Mouse (Mus musculus) heart, embryonic 14.5 days (tissue): ENCODE results near the gene Spz1. TPM values are rescaled to one million over a fixed set of nuclear protein-coding genes. Genes with fewer than 3 reads are reported as not detected.

ENCODE experiments used
- ATAC-seq: fragments of 200-750 bp; cut with Nextera tagmentation; 2 replicates; pipeline ENCODE4 v1.8.0; 2017; ENCODE audit warnings: low read depth, moderate TSS enrichment; ENCODE audit not compliant: insufficient number of reproducible peaks, insufficient read depth, low FRiP score
- H3K27ac ChIP-seq, 2 experiments: fragments of 200-500 bp in 1 of 2; fragments of 300-500 bp in 1 of 2; sonication (generic) in 1 of 2; replicated peaks in 1 of 2; 2 replicates each; pipeline ENCODE4 v1.5.1; 2012 to 2014; ENCODE audit warnings: low read depth in 2 of 2, low read length in 2 of 2, control low read depth in 1 of 2, mild to moderate bottlenecking in 1 of 2, mixed read lengths in 1 of 2; ENCODE audit not compliant: control insufficient read depth in 1 of 2, insufficient read depth in 1 of 2
- H3K27me3 ChIP-seq: fragments of 300-500 bp; sonication (generic); 2 replicates; pipeline ENCODE4 v1.6.1; 2014; ENCODE audit warnings: mild to moderate bottlenecking, low read length, control low read depth; ENCODE audit not compliant: control insufficient read depth, insufficient read depth
- H3K36me3 ChIP-seq: fragments of 300-500 bp; sonication (generic); 2 replicates; pipeline ENCODE4 v1.6.1; 2014; ENCODE audit warnings: mild to moderate bottlenecking, control low read depth, low read length, mixed read lengths; ENCODE audit not compliant: control insufficient read depth, insufficient read depth
- H3K4me1 ChIP-seq, 2 experiments: fragments of 200-500 bp in 1 of 2; fragments of 300-500 bp in 1 of 2; sonication (generic) in 1 of 2; 2 replicates each; pipeline ENCODE4 v1.6.1; 2012 to 2014; ENCODE audit warnings: low read length in 2 of 2, control low read depth in 1 of 2, mixed read lengths in 1 of 2; ENCODE audit not compliant: control insufficient read depth in 2 of 2, insufficient read depth in 2 of 2
- H3K4me2 ChIP-seq: fragments of 300-500 bp; sonication (generic); 2 replicates; pipeline ENCODE4 v1.6.1; 2014; ENCODE audit warnings: mild to moderate bottlenecking, low read length
- H3K4me3 ChIP-seq, 2 experiments: fragments of 200-500 bp in 1 of 2; fragments of 300-500 bp in 1 of 2; sonication (generic) in 1 of 2; 2 replicates each; pipeline ENCODE4 v1.5.1; 2012 to 2014; ENCODE audit warnings: low read length in 2 of 2, mild to moderate bottlenecking in 2 of 2, control low read depth in 1 of 2, low read depth in 1 of 2, moderate library complexity in 1 of 2; ENCODE audit not compliant: control insufficient read depth in 1 of 2, insufficient read depth in 1 of 2
- H3K9ac ChIP-seq: fragments of 300-500 bp; sonication (generic); 2 replicates; pipeline ENCODE4 v1.6.1; 2014; ENCODE audit warnings: mild to moderate bottlenecking, low read length
- H3K9me3 ChIP-seq: fragments of 300-500 bp; sonication (generic); 2 replicates; pipeline ENCODE4 v1.6.1; 2016; ENCODE audit warnings: low read length, control low read depth; ENCODE audit not compliant: control insufficient read depth
- WGBS: fragments of 180-500 bp; shearing (Covaris S2); extraction: QIAGEN DNeasy Blood & Tissue Kit; methylation state at CpG from one replicate; pipeline ENCODE4 v1.1.7; 2014; 5-methylcytosine and 5-hydroxymethylcytosine counted together
- polyA plus RNA-seq: library from polyadenylated mRNA; unstranded; fragments of >200 nt; fragmentation: Nextera tagmentation; extraction: Ambion mirVana; gene quantifications from 2 replicates; pipeline ENCODE4 v1.2.1, GENCODE M21; 2014

Spz1 gene
- not detected in 2 replicates for polyA plus RNA-seq

DNA sequence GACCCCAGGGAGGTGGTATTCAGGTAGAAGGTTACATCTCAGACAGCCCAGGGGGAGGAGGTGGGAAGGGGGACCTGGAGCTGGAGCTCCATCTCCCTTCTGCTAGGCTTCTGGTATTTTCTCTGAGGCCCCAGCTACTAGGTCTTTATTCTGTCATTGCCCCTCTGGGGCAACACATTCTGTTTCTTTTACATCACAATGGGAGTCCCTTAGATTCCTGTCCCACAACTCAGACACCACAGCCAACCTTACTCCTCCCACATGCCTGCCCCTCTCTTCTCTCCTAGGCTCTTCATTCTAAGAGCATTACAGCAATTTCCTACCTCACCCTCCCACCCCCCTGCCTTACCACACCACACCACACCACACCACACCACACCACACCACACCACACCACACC lies at the start of gene Spz1:
Gene Spz1, minus strand, starts transcription at position 101 of the 400 bp plus-strand sequence.
- no peak for ATAC-seq
- Histone ChIP-seq H3K27me3 (no peaks in the 10 kb centered on the region), H3K27ac (no peak within 1 kb of the TSS), H3K4me2 (no peak within 1 kb of the TSS), H3K9ac (no peak within 1 kb of the TSS), H3K4me3 (no peak within 1 kb of the TSS), H3K9me3 (no peaks in the 10 kb centered on the region), H3K36me3 (no peaks in the 10 kb centered on the region), H3K4me1 (peaks cover 5 to 8% of the 10 kb centered on the region in 2 experiments)

DNA sequence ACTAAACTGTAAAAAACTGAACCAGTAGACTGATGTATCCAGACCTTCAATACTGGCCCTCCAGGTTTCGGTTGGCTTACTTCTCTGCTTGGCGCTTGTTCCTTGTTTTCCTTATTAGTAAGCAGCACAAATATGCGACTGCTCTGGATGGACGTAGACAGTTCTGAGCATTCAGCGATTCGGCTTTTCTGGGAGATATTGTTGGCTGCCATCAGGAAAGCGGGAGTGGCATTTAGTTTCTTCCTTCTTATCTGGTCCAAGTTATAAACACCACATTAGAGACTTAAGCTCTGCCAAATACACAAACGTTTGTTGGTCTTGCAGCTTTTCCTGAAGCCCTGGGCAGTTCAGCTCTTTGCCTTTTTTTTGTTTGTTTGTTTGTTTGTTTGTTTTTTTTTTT lies 40.5 kb upstream of the Spz1 start:
- 90% methylated on average over 8 of the region's 8 CpGs for WGBS
- ATAC-seq = no peak

DNA sequence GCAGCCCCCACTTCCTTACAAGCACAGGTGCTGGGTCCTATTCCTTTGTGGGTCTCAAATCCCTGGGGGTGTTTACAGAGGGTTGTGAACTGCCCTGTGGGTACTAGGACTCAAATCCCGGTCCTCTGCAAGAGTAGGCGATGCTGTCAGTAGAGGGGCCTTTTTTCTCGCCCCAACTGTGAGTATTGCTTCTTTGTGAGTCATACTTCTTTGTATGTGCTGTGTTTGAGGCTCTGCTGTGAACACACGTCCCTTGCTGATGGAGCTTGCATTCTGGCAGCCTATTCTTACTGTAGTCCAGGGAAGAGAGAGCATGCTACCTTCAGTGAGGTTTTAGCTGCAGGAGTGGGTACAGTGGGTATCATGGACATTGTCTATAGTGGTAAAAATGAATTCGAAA lies 39.2 kb upstream of the Spz1 start:
- Histone ChIP-seq H3K27ac (no peak overlapping the region), H3K4me3 (no peak overlapping the region), H3K4me2 (no peak overlapping the region), H3K27me3 (no peaks in the 10 kb centered on the region), H3K4me1 (peaks cover 4 to 9% of the 10 kb centered on the region in 2 experiments; a peak in 3 of 4 replicates), H3K9me3 (no peaks in the 10 kb centered on the region), H3K9ac (no peak overlapping the region), H3K36me3 (no peaks in the 10 kb centered on the region)
- no peak for ATAC-seq
- WGBS = 78% methylated on average over 5 of the region's 5 CpGs

More for the DNA sequence above, 40.5 kb upstream of the Spz1 start:
- Histone ChIP-seq H3K27me3 (no peaks in the 10 kb centered on the region), H3K9me3 (no peaks in the 10 kb centered on the region), H3K4me2 (no peak overlapping the region), H3K27ac (no peak overlapping the region), H3K9ac (no peak overlapping the region), H3K36me3 (no peaks in the 10 kb centered on the region), H3K4me3 (no peak overlapping the region), H3K4me1 (peaks cover 4 to 9% of the 10 kb centered on the region in 2 experiments; a peak in 3 of 4 replicates)

GRCm38 (mm10) chr13:92613094-92613493 lies 37.1 kb upstream of the Spz1 start:
- 78% methylated on average over 5 of the region's 5 CpGs for WGBS
- Histone ChIP-seq H3K9me3 (no peaks in the 10 kb centered on the region), H3K36me3 (no peaks in the 10 kb centered on the region), H3K27me3 (no peaks in the 10 kb centered on the region), H3K4me1 (peaks cover 8 to 16% of the 10 kb centered on the region in 2 experiments), H3K9ac (no peak overlapping the region), H3K27ac (no peak overlapping the region), H3K4me2 (no peak overlapping the region), H3K4me3 (no peak overlapping the region)
- ATAC-seq = no peak

DNA sequence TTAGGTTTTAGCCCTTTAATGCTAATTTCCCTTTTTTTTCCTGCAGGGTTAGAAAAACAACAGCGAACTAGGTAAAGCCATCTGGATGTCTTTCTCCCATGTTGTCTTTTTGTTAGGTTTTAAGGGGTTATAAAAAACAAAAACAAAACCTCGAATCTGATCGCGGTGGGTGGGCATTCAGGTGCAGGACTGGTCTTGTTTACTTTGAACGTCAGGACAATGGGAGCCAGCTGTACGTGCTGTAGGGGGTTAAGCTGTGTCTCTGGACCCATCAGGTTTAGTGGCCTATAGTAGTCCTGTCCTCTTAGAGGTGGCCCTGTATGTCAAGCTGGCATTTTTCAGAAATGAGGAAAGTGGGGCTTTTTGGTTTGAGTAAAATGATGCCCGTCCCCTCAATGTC lies 35.9 kb upstream of the Spz1 start:
- Histone ChIP-seq H3K9me3 (no peaks in the 10 kb centered on the region), H3K27ac (no peak overlapping the region), H3K9ac (peak overlapping the region; percentile 90), H3K36me3 (no peaks in the 10 kb centered on the region), H3K4me1 (peaks cover 8 to 16% of the 10 kb centered on the region in 2 experiments), H3K4me2 (peak overlapping the region; percentile 95), H3K27me3 (no peaks in the 10 kb centered on the region), H3K4me3 (peak overlapping the region; percentile 51 to 80)
- WGBS = 14% methylated on average over 7 of the region's 7 CpGs
- ATAC-seq = no peak

DNA sequence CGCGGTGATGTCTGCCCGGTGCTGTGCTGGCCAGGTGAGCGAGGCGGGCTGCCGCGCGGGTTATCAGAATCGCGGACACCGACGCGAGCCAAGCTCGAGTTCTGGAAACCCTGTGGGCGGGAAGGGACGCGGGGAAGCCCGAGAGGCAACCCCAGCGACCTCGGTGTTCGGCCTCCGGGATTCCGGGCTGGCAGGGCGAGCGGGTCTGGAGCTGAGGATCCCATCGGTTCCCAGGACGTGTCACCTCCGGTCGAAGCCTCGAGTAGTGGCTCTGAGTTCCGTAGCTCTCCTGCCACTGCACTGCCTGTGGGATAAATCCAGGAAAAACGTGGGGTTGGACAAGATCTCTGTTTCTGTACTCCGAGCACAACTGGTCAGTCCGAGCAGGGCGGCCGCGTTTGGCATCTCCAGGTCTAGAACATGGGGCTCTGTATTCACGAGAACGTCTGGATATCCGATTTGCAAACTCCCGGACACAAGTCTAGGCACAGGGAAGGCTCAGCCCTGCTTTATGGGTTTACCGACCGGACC lies 35.3 kb upstream of the Spz1 start:
- Histone ChIP-seq H3K27me3 (no peaks in the 10 kb centered on the region), H3K4me2 (peak overlapping the region; percentile 95), H3K4me3 (peak overlapping the region; percentile 51 to 80), H3K27ac (peak overlapping the region; percentile 18 to 97), H3K9me3 (no peaks in the 10 kb centered on the region), H3K4me1 (peaks cover 8 to 16% of the 10 kb centered on the region in 2 experiments), H3K9ac (peak overlapping the region; percentile 90), H3K36me3 (no peaks in the 10 kb centered on the region)
- WGBS = under 1% methylated on average over 42 of the region's 43 CpGs
- ATAC-seq = peak; percentile 32

GRCm38 (mm10) chr13:92610311-92611221 lies 34.6 kb upstream of the Spz1 start, which contains the start of gene Serinc5:
Serinc5 (plus strand) TSS chr13:92611091.
- WGBS = 1% methylated on average over 55 of the region's 55 CpGs
- no peaks in the 10 kb centered on the region for H3K36me3 ChIP-seq
- H3K9ac ChIP-seq = peak within 1 kb of the TSS; percentile 90
- H3K27me3 ChIP-seq = no peaks in the 10 kb centered on the region
- no peaks in the 10 kb centered on the region for H3K9me3 ChIP-seq
- peak within 1 kb of the TSS; percentile 75 to 80 for H3K4me3 ChIP-seq
- H3K27ac ChIP-seq = peak within 1 kb of the TSS; percentile 95 to 97
- H3K4me1 ChIP-seq = peaks cover 8 to 16% of the 10 kb centered on the region in 2 experiments
- peak; percentile 99 for ATAC-seq
- peak within 1 kb of the TSS; percentile 95 for H3K4me2 ChIP-seq
